Mouse (Mus musculus) MEL (cell line): Measurements from ENCODE around the gene Spata17.

Experiments
- CHD2 ChIP-seq: IDR thresholded peaks from 2 replicates; pipeline ENCODE4 v1.6.1; 2011; ENCODE audit warnings: low read length, improper control_type of control experiment
- CTCF ChIP-seq, 3 experiments: IDR thresholded peaks in 2 of 3; conservative IDR thresholded peaks in 1 of 3; 2 replicates each; pipeline ENCODE4 v1.5.1; 2011 to 2012; ENCODE audit warnings: low read length in 3 of 3, low read depth in 2 of 3, mild to moderate bottlenecking in 2 of 3, improper control_type of control experiment in 1 of 3, inconsistent platforms in 1 of 3, mixed read lengths in 1 of 3, moderate library complexity in 1 of 3; ENCODE audit not compliant: control insufficient read depth in 1 of 3, insufficient read depth in 1 of 3, poor library complexity in 1 of 3, severe bottlenecking in 1 of 3
- E2F4 ChIP-seq: IDR thresholded peaks from 2 replicates; pipeline ENCODE4 v1.6.1; 2011; ENCODE audit warnings: low read depth, low read length, improper control_type of control experiment, borderline replicate concordance
- EP300 ChIP-seq, 2 experiments: IDR thresholded peaks; 2 replicates each; pipeline ENCODE4 v1.6.1; 2011; ENCODE audit warnings: improper control_type of control experiment in 2 of 2, low read length in 2 of 2, low read depth in 1 of 2, mild to moderate bottlenecking in 1 of 2
- MEF2A ChIP-seq: IDR thresholded peaks from 2 replicates; pipeline ENCODE4 v1.6.1; 2014; ENCODE audit warnings: low read depth, mild to moderate bottlenecking, inconsistent platforms, low read length, improper control_type of control experiment; ENCODE audit not compliant: poor library complexity, insufficient replicate concordance, severe bottlenecking; ENCODE audit errors: extremely low read depth
- MXI1 ChIP-seq: IDR thresholded peaks from 2 replicates; pipeline ENCODE4 v1.6.1; 2011; ENCODE audit warnings: mild to moderate bottlenecking, low read depth, low read length, improper control_type of control experiment
- MYB ChIP-seq: IDR thresholded peaks from 2 replicates; pipeline ENCODE4 v1.6.1; 2011; ENCODE audit warnings: mild to moderate bottlenecking, low read depth, low read length, improper control_type of control experiment
- POLR2A ChIP-seq, 2 experiments: IDR thresholded peaks; 2 replicates each; pipeline ENCODE4 v1.6.1; 2011 to 2012; ENCODE audit warnings: low read length in 2 of 2, mild to moderate bottlenecking in 2 of 2, control low read depth in 1 of 2, improper control_type of control experiment in 1 of 2, low read depth in 1 of 2, moderate library complexity in 1 of 2; ENCODE audit not compliant: control insufficient read depth in 1 of 2, insufficient read depth in 1 of 2, poor library complexity in 1 of 2
- RAD21 ChIP-seq: IDR thresholded peaks from 2 replicates; pipeline ENCODE4 v1.6.1; 2011; ENCODE audit warnings: mild to moderate bottlenecking, low read depth, low read length, improper control_type of control experiment
- RCOR1 ChIP-seq: IDR thresholded peaks from 2 replicates; pipeline ENCODE4 v1.6.1; 2012; ENCODE audit warnings: low read depth, mild to moderate bottlenecking, inconsistent platforms, low read length, improper control_type of control experiment
- TAL1 ChIP-seq: IDR thresholded peaks from 2 replicates; pipeline ENCODE4 v1.6.1; 2012; ENCODE audit warnings: mild to moderate bottlenecking, inconsistent platforms, low read length, moderate library complexity, mixed read lengths
- USF1 ChIP-seq: IDR thresholded peaks from 2 replicates; pipeline ENCODE4 v1.6.1; 2014; ENCODE audit warnings: low read depth, mild to moderate bottlenecking, inconsistent platforms, low read length, improper control_type of control experiment, moderate library complexity
- USF2 ChIP-seq, 2 experiments: IDR thresholded peaks; 2 replicates each; pipeline ENCODE4 v1.6.1; 2011 to 2012; ENCODE audit warnings: improper control_type of control experiment in 2 of 2, low read length in 2 of 2, borderline replicate concordance in 1 of 2, inconsistent platforms in 1 of 2, low read depth in 1 of 2, mild to moderate bottlenecking in 1 of 2; ENCODE audit not compliant: insufficient read depth in 1 of 2

- no peak for TF ChIP-seq CTCF (IDR thresholded peaks at IDR 0.05 in 2 of 3, conservative IDR thresholded peaks at IDR 0.05 in 1 of 3; ENCODE audit: control insufficient read depth in 1 of 3, insufficient read depth in 1 of 3, low read depth in 2 of 3, low read length in 3 of 3, poor library complexity in 1 of 3, severe bottlenecking in 1 of 3)
- no peak for TF ChIP-seq MEF2A
- no peak for TF ChIP-seq EP300 (IDR thresholded peaks at IDR 0.05; ENCODE audit: low read depth in 1 of 2, low read length in 2 of 2)
- no peak for TF ChIP-seq USF2 (IDR thresholded peaks at IDR 0.05; ENCODE audit: borderline replicate concordance in 1 of 2, insufficient read depth in 1 of 2, low read depth in 1 of 2, low read length in 2 of 2)
- TF ChIP-seq POLR2A (IDR thresholded peaks at IDR 0.05; ENCODE audit: control insufficient read depth in 1 of 2, insufficient read depth in 1 of 2, low read depth in 1 of 2, low read length in 2 of 2, poor library complexity in 1 of 2) = no peak
- no peak for TF ChIP-seq RCOR1
- TF ChIP-seq USF1 = no peak
- TF ChIP-seq MXI1 = no peak
- TF ChIP-seq CHD2 = no peak
- no peak for TF ChIP-seq TAL1
- no peak for TF ChIP-seq MYB
- TF ChIP-seq E2F4 = no peak
- TF ChIP-seq RAD21 = no peak
These were observed 217.5 kb downstream of the Spata17 start for GRCm38 (mm10) chr1:186997596-186998304.
